In the genomic region with DNA sequence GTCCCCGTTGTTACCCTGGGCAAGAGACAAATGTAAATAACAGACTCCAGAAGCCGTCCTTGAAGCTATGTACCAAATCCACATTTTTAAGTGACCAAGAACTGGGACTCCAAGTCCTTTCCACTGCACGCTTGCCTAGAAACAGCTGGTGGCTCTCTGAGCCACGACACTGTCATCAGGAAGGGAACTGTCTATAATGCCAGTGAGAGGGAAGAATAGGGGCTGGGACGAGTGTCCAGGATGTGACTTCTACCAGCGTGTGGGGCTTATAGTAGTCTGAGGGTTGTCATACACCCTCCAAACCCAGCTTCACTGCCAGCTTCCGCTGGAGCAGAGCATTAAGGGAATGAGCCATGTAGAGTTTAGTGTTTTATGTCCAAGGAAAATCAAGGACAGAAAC, we compare ENCODE assay signal across 22 mouse cellular contexts.
"Had no signal": no experiment of that assay in that cellular context is flagged by ENCODE, and none has a peak within 500 bp of the region (broad histone marks: within the 10 kb centered on the region; RNA-seq: fewer than 3 reads in every experiment).

No protein-coding gene starts in this region.

- H3K9me3 ChIP-seq: limb, embryonic 12.5 days; limb, embryonic 15.5 days; megakaryocyte, embryonic 14.5 days; midbrain, embryonic 10.5 days; midbrain, embryonic 13.5 days; neural tube, embryonic 13.5 days; stomach, embryonic 15.5 days had no signal

- H3K4me2 ChIP-seq: limb, embryonic 12.5 days; limb, embryonic 15.5 days; liver, embryonic 11.5 days; midbrain, embryonic 13.5 days; neural tube, embryonic 13.5 days; stomach, embryonic 15.5 days had no signal

- H3K36me3 ChIP-seq: limb, embryonic 12.5 days; limb, embryonic 15.5 days; midbrain, embryonic 10.5 days; midbrain, embryonic 13.5 days; neural tube, embryonic 13.5 days; stomach, embryonic 15.5 days had no signal

- H3K9ac ChIP-seq: limb, embryonic 12.5 days; limb, embryonic 15.5 days; liver, embryonic 14.5 days; liver, postnatal 0 days; midbrain, embryonic 13.5 days; neural tube, embryonic 13.5 days; stomach, embryonic 15.5 days had no signal

- H3K27ac ChIP-seq: hindbrain, postnatal 0 days; limb, embryonic 12.5 days; limb, embryonic 15.5 days; liver, embryonic 14.5 days; midbrain, embryonic 10.5 days; midbrain, embryonic 13.5 days; neural tube, embryonic 13.5 days; stomach, embryonic 15.5 days had no signal

- H3K4me3 ChIP-seq: limb, embryonic 12.5 days; limb, embryonic 15.5 days; megakaryocyte, embryonic 14.5 days; midbrain, embryonic 10.5 days; midbrain, embryonic 13.5 days; myocyte; neural tube, embryonic 13.5 days; stomach, embryonic 15.5 days had no signal

- H3K27me3 ChIP-seq: limb, embryonic 12.5 days; limb, embryonic 15.5 days; midbrain, embryonic 13.5 days; neural tube, embryonic 13.5 days; stomach, embryonic 15.5 days had no signal

- ATAC-seq: hindbrain, postnatal 0 days; inflammation-experienced regulatory T-cells, adult 6 months; intestine, embryonic 16.5 days; liver, postnatal 0 days; midbrain, embryonic 13.5 days; midbrain, embryonic 16.5 days had no signal

- DNase-seq: kidney, adult 2 months; kidney, postnatal 4 days; left cerebral cortex, postnatal 4 days; liver, postnatal 0 days; retina, postnatal 1 day; right cerebral cortex, postnatal 25 days; spleen, adult 18-20 months; thymus, postnatal 25 days had no signal
